Mouse (Mus musculus) ovary, adult 2 months (tissue): ENCODE measurements around the gene Kxd1. TPM values are rescaled to one million over a fixed set of nuclear protein-coding genes. Genes with fewer than 3 reads are reported as not detected.

ENCODE experiments used
- polyA plus RNA-seq: library from polyadenylated mRNA; depleted of rRNA; stranded (reverse); fragments of >200 nt; gene quantifications from 2 replicates; pipeline ENCODE4 v1.2.3, GENCODE M21; 2012; rRNA removed

Kxd1 gene
- 70.3 and 97.9 TPM in 2 replicates for polyA plus RNA-seq

GRCm38 (mm10) chr8:70527512-70528181, at the start of gene Kxd1, which contains the start of gene Fkbp8:
Kxd1 (minus strand) TSS chr8:70527956.
Fkbp8 (plus strand) TSS chr8:70527724.

GRCm38 (mm10) chr8:70539077-70539813, 11.5 kb upstream of the Kxd1 start, which contains the start of gene Ell:
Ell (plus strand) TSS chr8:70539457.

GRCm38 (mm10) chr8:70510228-70510915, 17.4 kb downstream of the Kxd1 start, which contains the start of gene Uba52:
Uba52 (minus strand) TSS chr8:70510801.

GRCm38 (mm10) chr8:70506328-70507026, 21.3 kb downstream of the Kxd1 start, which contains the start of gene Rex1bd:
Rex1bd (minus strand) TSS chr8:70506752.

GRCm38 (mm10) chr8:70492664-70493640, 34.8 kb downstream of the Kxd1 start, which contains the start of gene Crlf1:
Crlf1 (plus strand) TSS chr8:70493158.

GRCm38 (mm10) chr8:70486941-70487520, 40.7 kb downstream of the Kxd1 start, which contains the start of gene Tmem59l:
Tmem59l (minus strand) TSS chr8:70487358.

GRCm38 (mm10) chr8:70476333-70477268, 51.2 kb downstream of the Kxd1 start, which contains the start of gene Klhl26:
Klhl26 (minus strand) TSS chr8:70476968.

Other genes starting within 250 kb of the Kxd1 start
- 150 and 156 TPM in 2 replicates for gene Homer3, start 245.1 kb downstream of the Kxd1 start, polyA plus RNA-seq
- 66.3 and 70.5 TPM in 2 replicates for gene Ddx49, start 225.5 kb downstream of the Kxd1 start, polyA plus RNA-seq
- 699 and 783 TPM in 2 replicates for gene Cope, start 225.4 kb downstream of the Kxd1 start, polyA plus RNA-seq
- gene Cers1, start 212.2 kb downstream of the Kxd1 start, polyA plus RNA-seq: 12.7 and 13.9 TPM in 2 replicates
- 10.9 and 13.0 TPM in 2 replicates for gene Gdf1, start 198.1 kb downstream of the Kxd1 start, polyA plus RNA-seq
- gene Upf1, start 174.7 kb downstream of the Kxd1 start, polyA plus RNA-seq: 47.4 and 47.9 TPM in 2 replicates
- 2.6 and 8.5 TPM in 2 replicates for gene Comp, start 154.4 kb downstream of the Kxd1 start, polyA plus RNA-seq
- gene Crtc1, start 88.4 kb downstream of the Kxd1 start, polyA plus RNA-seq: 69.5 and 70.0 TPM in 2 replicates
- gene Klhl26, start 51.0 kb downstream of the Kxd1 start, polyA plus RNA-seq: 132 and 154 TPM in 2 replicates
- 2.3 and 4.0 TPM in 2 replicates for gene Tmem59l, start 40.6 kb downstream of the Kxd1 start, polyA plus RNA-seq
- 11.6 and 22.8 TPM in 2 replicates for gene Crlf1, start 34.8 kb downstream of the Kxd1 start, polyA plus RNA-seq
- 333 and 372 TPM in 2 replicates for gene Rex1bd, start 21.2 kb downstream of the Kxd1 start, polyA plus RNA-seq
- 989 and 1,155 TPM in 2 replicates for gene Uba52, start 17.2 kb downstream of the Kxd1 start, polyA plus RNA-seq
- gene Fkbp8, start 232 bp downstream of the Kxd1 start, polyA plus RNA-seq: 685 and 705 TPM in 2 replicates
- 33.7 and 35.4 TPM in 2 replicates for gene Ell, start 11.5 kb upstream of the Kxd1 start, polyA plus RNA-seq
- 867 and 914 TPM in 2 replicates for gene Isyna1, start 66.4 kb upstream of the Kxd1 start, polyA plus RNA-seq
- gene Ssbp4, start 80.9 kb upstream of the Kxd1 start, polyA plus RNA-seq: 426 and 602 TPM in 2 replicates
- 11.0 and 12.7 TPM in 2 replicates for gene Lrrc25, start 88.2 kb upstream of the Kxd1 start, polyA plus RNA-seq
- gene Gdf15, start 104.5 kb upstream of the Kxd1 start, polyA plus RNA-seq: 11.8 and 16.3 TPM in 2 replicates
- gene Pgpep1, start 132.4 kb upstream of the Kxd1 start, polyA plus RNA-seq: 100 and 112 TPM in 2 replicates
- gene Lsm4, start 145.3 kb upstream of the Kxd1 start, polyA plus RNA-seq: 179 and 190 TPM in 2 replicates
- gene Jund, start 171.0 kb upstream of the Kxd1 start, polyA plus RNA-seq: 689 and 1,003 TPM in 2 replicates
- 0.03 TPM in 2 replicates for gene Iqcn, start 175.5 kb upstream of the Kxd1 start, polyA plus RNA-seq
- gene Gm3336, start 190.6 kb upstream of the Kxd1 start, polyA plus RNA-seq: 0.60 and 0.89 TPM in 2 replicates
- 3.5 and 6.5 TPM in 2 replicates for gene Pde4c, start 195.8 kb upstream of the Kxd1 start, polyA plus RNA-seq
- gene Rab3a, start 226.7 kb upstream of the Kxd1 start, polyA plus RNA-seq: 50.0 and 67.9 TPM in 2 replicates
- gene Mpv17l2, start 233.0 kb upstream of the Kxd1 start, polyA plus RNA-seq: 210 and 274 TPM in 2 replicates
- 322 and 352 TPM in 2 replicates for gene Pik3r2, start 248.8 kb upstream of the Kxd1 start, polyA plus RNA-seq